Mouse (Mus musculus) midbrain, postnatal 0 days (tissue): ENCODE measurements at regions not wholly inside any gene's neighbourhood (a gene's known extent, or its start where the extent isn't known, plus 50 kb on each side); places are given as distances from the start of the nearest gene placed in this dataset.

Source experiments
- ATAC-seq: fragments of 200-750 bp; cut with Nextera tagmentation; 2 replicates; pipeline ENCODE4 v1.8.0; 2017; ENCODE audit warnings: moderate number of reproducible peaks, mild to moderate bottlenecking, moderate TSS enrichment, moderate library complexity; ENCODE audit not compliant: low FRiP score
- DNase-seq: peaks from one replicate; pipeline ENCODE4 v3.0.0-alpha.2; 2015; ENCODE audit warnings: low spot score
- H3K27ac ChIP-seq: fragments of 300-500 bp; sonication (generic); 2 replicates; pipeline ENCODE4 v1.5.1; 2014; ENCODE audit warnings: low read depth, mild to moderate bottlenecking, low read length, mixed read lengths
- H3K27me3 ChIP-seq: fragments of 300-500 bp; sonication (generic); 2 replicates; pipeline ENCODE4 v1.6.1; 2014; ENCODE audit warnings: low read length, control low read depth, mixed read lengths; ENCODE audit not compliant: insufficient read depth
- H3K36me3 ChIP-seq: fragments of 300-500 bp; sonication (generic); 2 replicates; pipeline ENCODE4 v1.6.1; 2014; ENCODE audit warnings: low read length, control low read depth, mixed read lengths; ENCODE audit not compliant: insufficient read depth
- H3K4me1 ChIP-seq: fragments of 300-500 bp; sonication (generic); 2 replicates; pipeline ENCODE4 v1.6.1; 2014; ENCODE audit warnings: mild to moderate bottlenecking, control low read depth, antibody characterized with exemption, low read length, mixed read lengths; ENCODE audit not compliant: insufficient read depth
- H3K4me2 ChIP-seq: fragments of 300-500 bp; sonication (generic); 2 replicates; pipeline ENCODE4 v1.6.1; 2014; ENCODE audit warnings: low read depth, mild to moderate bottlenecking, low read length, mixed read lengths; ENCODE audit not compliant: poor library complexity, severe bottlenecking
- H3K4me3 ChIP-seq: fragments of 300-500 bp; sonication (generic); 2 replicates; pipeline ENCODE4 v1.5.1; 2014; ENCODE audit warnings: low read depth, mild to moderate bottlenecking, low read length, moderate library complexity
- H3K9ac ChIP-seq: fragments of 300-500 bp; sonication (generic); replicated peaks from 2 replicates; pipeline ENCODE4 v1.6.1; 2014; ENCODE audit warnings: mild to moderate bottlenecking, low read length, moderate library complexity, mixed read lengths; ENCODE audit not compliant: poor library complexity, severe bottlenecking
- H3K9me3 ChIP-seq: fragments of 300-500 bp; sonication (generic); 2 replicates; pipeline ENCODE4 v1.6.1; 2016; ENCODE audit warnings: low read length, control low read depth
- CTCF ChIP-seq: IDR thresholded peaks from 2 replicates; pipeline ENCODE4 v1.5.1; 2016; ENCODE audit warnings: antibody characterized with exemption, mild to moderate bottlenecking
- WGBS: fragments of 180-500 bp; shearing (Covaris S2); extraction: QIAGEN DNeasy Blood & Tissue Kit; methylation state at CpG from one replicate; pipeline ENCODE4 v1.1.7; 2014; 5-methylcytosine and 5-hydroxymethylcytosine counted together

DNA sequence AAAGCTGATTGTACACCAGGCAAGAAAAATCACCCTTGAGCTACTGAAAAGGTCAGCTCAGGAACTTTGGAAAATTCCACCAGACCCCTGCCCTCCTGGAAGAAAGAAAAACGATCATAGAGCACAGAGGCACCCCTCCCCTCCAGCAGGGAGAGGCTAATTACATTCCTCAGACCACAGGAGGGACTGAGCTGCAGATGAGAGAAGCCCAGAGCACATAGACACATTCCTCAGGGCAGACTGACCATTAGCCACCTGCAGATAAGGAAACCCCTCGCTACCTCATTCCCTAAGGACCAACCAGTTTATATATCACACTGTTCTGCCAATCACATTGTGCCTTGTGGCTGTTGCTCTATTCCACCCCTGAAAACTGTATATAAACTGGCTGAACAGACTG is 230.3 kb downstream of the Parp8 start:
- H3K36me3 ChIP-seq = no peaks in the 10 kb centered on the region
- DNase-seq (no peak), ATAC-seq (no peak)
- H3K27me3 ChIP-seq = no peaks in the 10 kb centered on the region
- H3K9ac ChIP-seq = no peak overlapping the region
- WGBS = 54% methylated on average over 2 of the region's 2 CpGs
- no peaks in the 10 kb centered on the region for H3K4me1 ChIP-seq
- no peak overlapping the region for H3K4me2 ChIP-seq
- no peak for TF ChIP-seq CTCF
- H3K4me3 ChIP-seq = no peak overlapping the region
- H3K27ac ChIP-seq = no peak overlapping the region
- no peaks in the 10 kb centered on the region for H3K9me3 ChIP-seq

- no peaks in the 10 kb centered on the region for H3K9me3 ChIP-seq
- H3K36me3 ChIP-seq = no peaks in the 10 kb centered on the region
- H3K4me1 ChIP-seq = no peaks in the 10 kb centered on the region
- no peaks in the 10 kb centered on the region for H3K27me3 ChIP-seq
- no peak overlapping the region for H3K4me2 ChIP-seq
- no peak overlapping the region for H3K4me3 ChIP-seq
- ATAC-seq = no peak
- no peak overlapping the region for H3K27ac ChIP-seq
- H3K9ac ChIP-seq = no peak overlapping the region
- TF ChIP-seq CTCF = no peak
- DNase-seq = no peak
Measured at GRCm38 (mm10) chr13:116781616-116782015, 243.7 kb downstream of the Parp8 start.

GRCm38 (mm10) chr13:116765491-116765890 is 259.8 kb downstream of the Parp8 start:
- no peak overlapping the region for H3K9ac ChIP-seq
- no peak for ATAC-seq
- no peak overlapping the region for H3K4me3 ChIP-seq
- H3K27ac ChIP-seq = no peak overlapping the region
- H3K27me3 ChIP-seq = no peaks in the 10 kb centered on the region
- no peak for DNase-seq
- H3K4me1 ChIP-seq = no peaks in the 10 kb centered on the region
- no peaks in the 10 kb centered on the region for H3K36me3 ChIP-seq
- H3K4me2 ChIP-seq = no peak overlapping the region
- 86% methylated on average over 3 of the region's 3 CpGs for WGBS
- TF ChIP-seq CTCF = no peak
- H3K9me3 ChIP-seq = no peaks in the 10 kb centered on the region

GRCm38 (mm10) chr13:116759912-116760311 is 265.4 kb downstream of the Parp8 start:
- DNase-seq (no peak), ATAC-seq (no peak)
- Histone ChIP-seq H3K9ac (no peak overlapping the region), H3K36me3 (no peaks in the 10 kb centered on the region), H3K27ac (no peak overlapping the region), H3K27me3 (no peaks in the 10 kb centered on the region), H3K4me1 (no peaks in the 10 kb centered on the region), H3K4me2 (no peak overlapping the region), H3K9me3 (no peaks in the 10 kb centered on the region), H3K4me3 (no peak overlapping the region)
- WGBS = 88% methylated on average over 2 of the region's 2 CpGs
- TF ChIP-seq CTCF = no peak

DNA sequence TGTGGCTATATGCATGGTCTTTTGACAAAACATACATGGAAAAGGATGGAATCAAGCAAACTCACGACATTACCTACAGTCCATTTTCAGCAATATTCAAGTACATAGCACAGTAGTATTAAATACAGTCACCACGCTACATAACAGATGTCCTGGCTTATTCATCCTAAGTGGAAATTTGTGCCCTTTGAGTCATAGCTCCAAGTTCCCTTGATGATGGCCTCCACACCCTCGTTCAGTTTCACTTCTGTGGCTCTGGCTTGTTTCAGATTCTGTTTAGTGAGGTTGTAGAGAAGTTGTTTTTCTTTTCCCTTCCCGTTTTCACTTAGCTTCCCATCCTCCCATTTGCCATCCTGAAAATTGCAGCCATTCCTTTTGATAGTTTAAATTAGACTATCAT is 284.5 kb downstream of the Parp8 start:
- TF ChIP-seq CTCF = no peak
- no peak for ATAC-seq
- 85% methylated on average over 4 of the region's 4 CpGs for WGBS

GRCm38 (mm10) chr13:116723361-116724153 is 301.8 kb downstream of the Parp8 start:
- Histone ChIP-seq H3K27ac (no peak overlapping the region), H3K4me1 (no peaks in the 10 kb centered on the region), H3K4me3 (no peak overlapping the region), H3K9me3 (no peaks in the 10 kb centered on the region), H3K36me3 (no peaks in the 10 kb centered on the region), H3K27me3 (no peaks in the 10 kb centered on the region), H3K9ac (no peak overlapping the region), H3K4me2 (no peak overlapping the region)
- DNase-seq = peak; percentile 59
- 0 out of 2 replicates have a peak, but pooled peaks have one; percentile 31 for ATAC-seq
- WGBS = 57% methylated on average over 14 of the region's 14 CpGs
- TF ChIP-seq CTCF = 0 out of 2 replicates have a peak, but pooled peaks have one; percentile 18

More for the DNA sequence above, 284.5 kb downstream of the Parp8 start:
- Histone ChIP-seq H3K4me3 (no peak overlapping the region), H3K27me3 (no peaks in the 10 kb centered on the region), H3K9ac (no peak overlapping the region), H3K4me2 (no peak overlapping the region), H3K9me3 (no peaks in the 10 kb centered on the region), H3K36me3 (no peaks in the 10 kb centered on the region), H3K4me1 (no peaks in the 10 kb centered on the region), H3K27ac (no peak overlapping the region)
- no peak for DNase-seq
